Mouse (Mus musculus): Measurements from ENCODE around the gene Cdk18. TPM values are rescaled to one million over a fixed set of nuclear protein-coding genes. Genes with fewer than 3 reads are reported as not detected.

The Cdk18 gene
- total and polyA plus RNA-seq, 3 experiments = 0.32 to 2.5 (median 1.1) TPM

DNA sequence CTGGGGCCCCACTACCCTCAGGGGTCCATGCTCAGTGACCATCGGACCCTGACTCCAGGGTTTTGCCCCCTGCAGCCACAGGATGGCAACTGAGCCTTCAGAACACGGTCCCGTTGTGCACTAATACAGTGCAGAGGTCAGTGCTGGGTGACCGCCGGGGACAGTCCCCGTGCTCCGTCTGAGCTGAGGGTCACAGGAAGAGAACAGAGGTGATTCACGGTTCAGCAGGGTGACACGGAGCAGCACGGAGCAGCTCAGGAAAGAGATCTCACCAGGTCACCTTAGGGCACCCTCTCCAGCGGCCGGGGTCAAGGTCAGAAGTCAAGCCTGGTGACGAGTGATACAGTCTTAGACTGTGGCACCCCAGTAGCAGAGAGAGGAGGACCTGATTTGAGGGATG lies 2.3 kb upstream of the Cdk18 start:
- Histone ChIP-seq H3K9me3 (replicated peaks; ENCODE audit: low read length) (no peaks in the 10 kb centered on the region), H3K27me3 (replicated peaks) (peaks cover 29% of the 10 kb centered on the region), H3K4me2 (ENCODE audit: insufficient read depth, low read depth, poor library complexity, severe bottlenecking) (no peak overlapping the region), H3K36me3 (replicated peaks in 1 of 2; ENCODE audit: control insufficient read depth in 1 of 2, insufficient read depth in 1 of 2, low read length in 1 of 2) (no peaks in the 10 kb centered on the region), H3K4me3 (replicated peaks in 1 of 3; ENCODE audit: low read depth in 2 of 3, low read length in 2 of 3, poor library complexity in 1 of 3) (no peak overlapping the region), H3K4me1 (ENCODE audit: control insufficient read depth in 1 of 2, insufficient read depth in 2 of 2) (peaks cover 2 to 8% of the 10 kb centered on the region in 2 experiments; a peak in 3 of 4 replicates), H3K27ac (ENCODE audit: insufficient read depth, low read depth) (no peak overlapping the region), H3K9ac (ENCODE audit: insufficient read depth, low read depth) (no peak overlapping the region), H3K79me2 (replicated peaks; ENCODE audit: control insufficient read depth, extremely low read depth, insufficient read depth, poor library complexity, severe bottlenecking) (no peaks in the 10 kb centered on the region)
- dilution Hi-C loops (cut with MboI; ENCODE audit: extremely low pct_ligation_motif_present, extremely low pct_unique_long_range_greater_than_20kb, low sequenced_read_pairs) = no loop called here
- TF ChIP-seq MXI1 (IDR thresholded peaks at IDR 0.05; ENCODE audit: low read depth, low read length) (no peak), HCFC1 (IDR thresholded peaks at IDR 0.05; ENCODE audit: low read depth, low read length) (no peak), ZNF384 (IDR thresholded peaks at IDR 0.05; ENCODE audit: low read depth, low read length) (no peak), GABPA (IDR thresholded peaks at IDR 0.05; ENCODE audit: insufficient replicate concordance, low read depth, low read length) (no peak), MYC (IDR thresholded peaks at IDR 0.05; ENCODE audit: low read depth, low read length) (no peak), MAFK (IDR thresholded peaks at IDR 0.05; ENCODE audit: insufficient replicate concordance, low read length) (no peak), SMC3 (IDR thresholded peaks at IDR 0.05; ENCODE audit: low read depth, low read length) (no peak), E2F4 (IDR thresholded peaks at IDR 0.05; ENCODE audit: insufficient replicate concordance, low read depth, low read length) (no peak), POLR2AphosphoS2 (IDR thresholded peaks at IDR 0.05; ENCODE audit: low read depth, low read length) (no peak), POLR2A (IDR thresholded peaks at IDR 0.05; ENCODE audit: low read depth, low read length) (no peak), TCF12 (IDR thresholded peaks at IDR 0.05; ENCODE audit: low read depth, low read length) (no peak), JUND (conservative IDR thresholded peaks at IDR 0.05; ENCODE audit: low read depth, low read length) (no peak), ZMIZ1 (IDR thresholded peaks at IDR 0.05; ENCODE audit: low read depth, low read length) (no peak)
- in situ Hi-C loops (cut with MboI; ENCODE audit: low pct_ligation_motif_present, low pct_unique_long_range_greater_than_20kb, low sequenced_read_pairs) = no loop called here
- no peak for DNase-seq (ENCODE audit: extremely low read depth)

GRCm38 (mm10) chr1:132141166-132141565 lies 1.7 kb upstream of the Cdk18 start:
- no peak for DNase-seq (ENCODE audit: extremely low read depth)
- H3K36me3 ChIP-seq (replicated peaks in 1 of 2; ENCODE audit: control insufficient read depth in 1 of 2, insufficient read depth in 1 of 2, low read length in 1 of 2) = no peaks in the 10 kb centered on the region
- H3K79me2 ChIP-seq (replicated peaks; ENCODE audit: control insufficient read depth, extremely low read depth, insufficient read depth, poor library complexity, severe bottlenecking) = no peaks in the 10 kb centered on the region
- H3K27me3 ChIP-seq (replicated peaks) = peaks cover 26% of the 10 kb centered on the region
- no peaks in the 10 kb centered on the region for H3K9me3 ChIP-seq (replicated peaks; ENCODE audit: low read length)
- no peak overlapping the region for H3K9ac ChIP-seq (ENCODE audit: insufficient read depth, low read depth)
- H3K27ac ChIP-seq (ENCODE audit: insufficient read depth, low read depth) = no peak overlapping the region
- dilution Hi-C loops (cut with MboI; ENCODE audit: extremely low pct_ligation_motif_present, extremely low pct_unique_long_range_greater_than_20kb, low sequenced_read_pairs) = no loop called here
- H3K4me2 ChIP-seq (ENCODE audit: insufficient read depth, low read depth, poor library complexity, severe bottlenecking) = no peak overlapping the region
- TF ChIP-seq EP300 (IDR thresholded peaks at IDR 0.05; ENCODE audit: low read length) (no peak), RCOR1 (conservative IDR thresholded peaks at IDR 0.05; ENCODE audit: low read depth, low read length) (no peak), BHLHE40 (IDR thresholded peaks at IDR 0.05; ENCODE audit: low read depth, low read length) (no peak), E2F4 (IDR thresholded peaks at IDR 0.05; ENCODE audit: insufficient replicate concordance, low read depth, low read length) (no peak), KAT2A (IDR thresholded peaks at IDR 0.05; ENCODE audit: insufficient replicate concordance, low read length) (no peak), ZMIZ1 (IDR thresholded peaks at IDR 0.05; ENCODE audit: low read depth, low read length) (no peak), MAX (IDR thresholded peaks at IDR 0.05; ENCODE audit: low read length) (no peak), JUN (IDR thresholded peaks at IDR 0.05; ENCODE audit: insufficient read depth, low read depth, low read length) (no peak)
- no peak overlapping the region for H3K4me3 ChIP-seq (replicated peaks in 1 of 3; ENCODE audit: low read depth in 2 of 3, low read length in 2 of 3, poor library complexity in 1 of 3)
- in situ Hi-C loops (cut with MboI; ENCODE audit: low pct_ligation_motif_present, low pct_unique_long_range_greater_than_20kb, low sequenced_read_pairs) = no loop called here
- H3K4me1 ChIP-seq (ENCODE audit: control insufficient read depth in 1 of 2, insufficient read depth in 2 of 2) = peaks cover 2 to 8% of the 10 kb centered on the region in 2 experiments; a peak in 3 of 4 replicates

Data from CH12.LX (cell line).